18 mouse cellular contexts compared by ENCODE assay signal in genomic region chr12:113224687-113225091, GRCm38 (mm10). TPM values are rescaled to one million over a fixed set of nuclear protein-coding genes. Genes with fewer than 3 reads are reported as not detected.
DNase-seq lines count a peak whose midpoint lies in the region.
"Had no signal": no experiment of that assay in that cellular context is flagged by ENCODE, and none has a peak within 500 bp of the region (broad histone marks: within the 10 kb centered on the region; RNA-seq: fewer than 3 reads in every experiment).

No protein-coding gene starts in this region.

- H3K36me3 ChIP-seq in splenic B cell, adult 2 months (ENCODE audit: control insufficient read depth, insufficient read depth, low read length, poor library complexity, severe bottlenecking), result no peaks in the 10 kb centered on the region
- H3K36me3 ChIP-seq: embryonic facial prominence, embryonic 13.5 days; G1E; heart, embryonic 10.5 days; intestine, embryonic 15.5 days had no signal

- intact Hi-C loops in heart, postnatal 25 days (cut with DNase I), result loop anchor here (5.0 kb wide), 3 partner anchors 263 to 758 kb away; partner anchors contain the start of gene Adam6b

- no peaks in the 10 kb centered on the region for H3K27me3 ChIP-seq in splenic B cell, adult 2 months (ENCODE audit: control insufficient read depth, insufficient read depth, low read length, poor library complexity, severe bottlenecking)
- H3K27me3 ChIP-seq: embryonic facial prominence, embryonic 13.5 days; forebrain, embryonic 13.5 days; intestine, embryonic 15.5 days had no signal

- DNase-seq in heart, adult 11 months, result peak; percentile 28
- no peak for DNase-seq in heart, postnatal 25 days (ENCODE audit: low spot score)
- DNase-seq in B cell, adult 2 months, result peak; percentile 60
- DNase-seq in T-cell, adult 2 months (ENCODE audit: low spot score), result peak; percentile 18
- DNase-seq in splenic B cell, adult 2 months (ENCODE audit: low read depth, low spot score), result peak; percentile 56
- DNase-seq in neural tube, embryonic 10.5 days (ENCODE audit: extremely low spot score, low spot score), result no peak
- DNase-seq in adrenal gland, postnatal 14 days, result no peak
- DNase-seq: cerebellum, adult 18-20 months; cerebellum, adult 9-11 months; cerebellum, postnatal 36 days; gastrocnemius, postnatal 36 days had no signal

RNA-seq across cellular contexts. Expression of gene Tmem121, which starts 39.0 kb away (rescaled TPM):
- under 1 TPM in 1 of 2 experiments, not detected in 1; 0.17 TPM for total RNA-seq in heart, postnatal 25 days (2021)
- total RNA-seq in adrenal gland, postnatal 14 days (2021), result 3.4 and 4.7 TPM in 2 replicates
- total RNA-seq: G1E; gastrocnemius, adult 8-10 months; heart, adult 18-20 months had no signal

Comparison
In these comparisons a context has a peak if more than half of its experiments do, and no peak if none do; other contexts are left out.
1. DNase-seq: peak in heart, adult 11 months (single experiment), B cell, adult 2 months (2 of 2), T-cell, adult 2 months (single experiment) and splenic B cell, adult 2 months (single experiment); none in heart, postnatal 25 days (single experiment), neural tube, embryonic 10.5 days (single experiment) and adrenal gland, postnatal 14 days (single experiment).